Mouse (Mus musculus): ENCODE measurements around the gene Dnase1l3. TPM values are rescaled to one million over a fixed set of nuclear protein-coding genes. Genes with fewer than 3 reads are reported as not detected.

Dnase1l3 gene
- 1.1 and 1.2 TPM in 2 replicates for polyA plus RNA-seq (2015; fragmentation: Nextera tagmentation; extraction: Ambion mirVana)

- H3K27ac ChIP-seq, result no peak within 1 kb of the TSS
- no peaks in the 10 kb centered on the region for H3K9me3 ChIP-seq
- no peaks in the 10 kb centered on the region for H3K36me3 ChIP-seq
- 0 out of 2 replicates have a peak, but pooled peaks cover 3% of the 10 kb centered on the region for H3K4me1 ChIP-seq (replicated peaks)
- ATAC-seq, result peak; percentile 68
- no peak within 1 kb of the TSS for H3K4me3 ChIP-seq (replicated peaks)
- 59% methylated on average over 8 of the region's 8 CpGs for WGBS
- no peak within 1 kb of the TSS for H3K9ac ChIP-seq
- H3K4me2 ChIP-seq (replicated peaks), result no peak within 1 kb of the TSS
- H3K27me3 ChIP-seq (replicated peaks), result no peaks in the 10 kb centered on the region
Observed at GRCm38 (mm10) chr14:7994271-7994767, at the start of gene Dnase1l3. Gene Dnase1l3, minus strand, starts transcription at chr14:7994573.

- WGBS, result 92% methylated on average over 9 of the region's 9 CpGs
- H3K27me3 ChIP-seq (replicated peaks), result no peaks in the 10 kb centered on the region
- no peak overlapping the region for H3K27ac ChIP-seq
- no peaks in the 10 kb centered on the region for H3K36me3 ChIP-seq
- no peak for ATAC-seq
- no peaks in the 10 kb centered on the region for H3K9me3 ChIP-seq
- no peak overlapping the region for H3K9ac ChIP-seq
- H3K4me1 ChIP-seq (replicated peaks), result no peaks in the 10 kb centered on the region
- no peak overlapping the region for H3K4me2 ChIP-seq (replicated peaks)
- H3K4me3 ChIP-seq (replicated peaks), result no peak overlapping the region
Observed at GRCm38 (mm10) chr14:8042577-8042976, 48.2 kb upstream of the Dnase1l3 start.

GRCm38 (mm10) chr14:8042120-8042519, 47.7 kb upstream of the Dnase1l3 start:
- Histone ChIP-seq H3K27me3 (replicated peaks) (no peaks in the 10 kb centered on the region), H3K4me3 (replicated peaks) (no peak overlapping the region), H3K4me1 (replicated peaks) (no peaks in the 10 kb centered on the region), H3K27ac (no peak overlapping the region), H3K9me3 (no peaks in the 10 kb centered on the region), H3K9ac (no peak overlapping the region), H3K4me2 (replicated peaks) (no peak overlapping the region), H3K36me3 (no peaks in the 10 kb centered on the region)
- WGBS, result 88% methylated on average over 2 of the region's 2 CpGs
- ATAC-seq, result no peak

GRCm38 (mm10) chr14:8040911-8041678, 46.7 kb upstream of the Dnase1l3 start:
- Histone ChIP-seq H3K27me3 (replicated peaks) (no peaks in the 10 kb centered on the region), H3K4me3 (replicated peaks) (no peak overlapping the region), H3K27ac (no peak overlapping the region), H3K4me1 (replicated peaks) (no peaks in the 10 kb centered on the region), H3K4me2 (replicated peaks) (no peak overlapping the region), H3K36me3 (no peaks in the 10 kb centered on the region), H3K9me3 (no peaks in the 10 kb centered on the region), H3K9ac (no peak overlapping the region)
- ATAC-seq, result no peak
- 87% methylated on average over 12 of the region's 12 CpGs for WGBS

- Histone ChIP-seq H3K4me1 (replicated peaks) (no peaks in the 10 kb centered on the region), H3K4me2 (replicated peaks) (no peak overlapping the region), H3K36me3 (no peaks in the 10 kb centered on the region), H3K27ac (no peak overlapping the region), H3K9me3 (no peaks in the 10 kb centered on the region), H3K4me3 (replicated peaks) (no peak overlapping the region), H3K9ac (no peak overlapping the region), H3K27me3 (replicated peaks) (no peaks in the 10 kb centered on the region)
- WGBS, result 71% methylated on average over 3 of the region's 3 CpGs
- ATAC-seq, result no peak
Observed at GRCm38 (mm10) chr14:8040179-8040578, 45.8 kb upstream of the Dnase1l3 start.

- Histone ChIP-seq H3K36me3 (no peaks in the 10 kb centered on the region), H3K9ac (no peak overlapping the region), H3K4me1 (replicated peaks) (no peaks in the 10 kb centered on the region), H3K27me3 (replicated peaks) (no peaks in the 10 kb centered on the region), H3K4me2 (replicated peaks) (no peak overlapping the region), H3K9me3 (no peaks in the 10 kb centered on the region), H3K27ac (no peak overlapping the region), H3K4me3 (replicated peaks) (no peak overlapping the region)
- no peak for ATAC-seq
- 86% methylated on average over 7 of the region's 7 CpGs for WGBS
Observed at GRCm38 (mm10) chr14:8038791-8039448, 44.5 kb upstream of the Dnase1l3 start.

- no peaks in the 10 kb centered on the region for H3K4me1 ChIP-seq (replicated peaks)
- ATAC-seq, result no peak
- H3K27me3 ChIP-seq (replicated peaks), result no peaks in the 10 kb centered on the region
- no peak overlapping the region for H3K9ac ChIP-seq
- no peak overlapping the region for H3K4me2 ChIP-seq (replicated peaks)
- H3K27ac ChIP-seq, result no peak overlapping the region
- no peaks in the 10 kb centered on the region for H3K36me3 ChIP-seq
- WGBS, result 74% methylated on average over 5 of the region's 5 CpGs
- H3K4me3 ChIP-seq (replicated peaks), result no peak overlapping the region
- no peaks in the 10 kb centered on the region for H3K9me3 ChIP-seq
Observed at GRCm38 (mm10) chr14:8038150-8038549, 43.8 kb upstream of the Dnase1l3 start.

GRCm38 (mm10) chr14:8036406-8036805, 42.0 kb upstream of the Dnase1l3 start:
- no peaks in the 10 kb centered on the region for H3K9me3 ChIP-seq

GRCm38 (mm10) chr14:8035951-8036350, 41.6 kb upstream of the Dnase1l3 start:
- H3K27me3 ChIP-seq (replicated peaks), result no peaks in the 10 kb centered on the region
- WGBS, result 76% methylated on average over 6 of the region's 6 CpGs
- no peaks in the 10 kb centered on the region for H3K36me3 ChIP-seq

More at GRCm38 (mm10) chr14:8036406-8036805, 42.0 kb upstream of the Dnase1l3 start:
- no peak overlapping the region for H3K4me3 ChIP-seq (replicated peaks)
- H3K27ac ChIP-seq, result no peak overlapping the region
- H3K36me3 ChIP-seq, result no peaks in the 10 kb centered on the region
- H3K27me3 ChIP-seq (replicated peaks), result no peaks in the 10 kb centered on the region
- H3K4me2 ChIP-seq (replicated peaks), result no peak overlapping the region
- H3K9ac ChIP-seq, result no peak overlapping the region
- ATAC-seq, result no peak
- 88% methylated on average over 5 of the region's 5 CpGs for WGBS
- no peaks in the 10 kb centered on the region for H3K4me1 ChIP-seq (replicated peaks)

GRCm38 (mm10) chr14:8034561-8034960, 40.2 kb upstream of the Dnase1l3 start:
- H3K4me2 ChIP-seq (replicated peaks), result no peak overlapping the region
- no peaks in the 10 kb centered on the region for H3K4me1 ChIP-seq (replicated peaks)
- H3K27me3 ChIP-seq (replicated peaks), result no peaks in the 10 kb centered on the region
- ATAC-seq, result no peak
- no peak overlapping the region for H3K27ac ChIP-seq
- H3K9ac ChIP-seq, result no peak overlapping the region
- H3K4me3 ChIP-seq (replicated peaks), result no peak overlapping the region
- WGBS, result 72% methylated on average over 5 of the region's 5 CpGs
- H3K36me3 ChIP-seq, result no peaks in the 10 kb centered on the region
- no peaks in the 10 kb centered on the region for H3K9me3 ChIP-seq

More at GRCm38 (mm10) chr14:8035951-8036350, 41.6 kb upstream of the Dnase1l3 start:
- Histone ChIP-seq H3K4me1 (replicated peaks) (no peaks in the 10 kb centered on the region), H3K4me2 (replicated peaks) (no peak overlapping the region), H3K27ac (no peak overlapping the region), H3K9me3 (no peaks in the 10 kb centered on the region), H3K9ac (no peak overlapping the region), H3K4me3 (replicated peaks) (no peak overlapping the region)
- no peak for ATAC-seq

- Histone ChIP-seq H3K27ac (no peak overlapping the region), H3K36me3 (no peaks in the 10 kb centered on the region), H3K4me3 (replicated peaks) (no peak overlapping the region), H3K9ac (no peak overlapping the region), H3K4me2 (replicated peaks) (no peak overlapping the region), H3K4me1 (replicated peaks) (no peaks in the 10 kb centered on the region), H3K27me3 (replicated peaks) (no peaks in the 10 kb centered on the region), H3K9me3 (no peaks in the 10 kb centered on the region)
- ATAC-seq, result no peak
- 82% methylated on average over 13 of the region's 13 CpGs for WGBS
Observed at GRCm38 (mm10) chr14:8032087-8032944, 37.9 kb upstream of the Dnase1l3 start.

- Histone ChIP-seq H3K9me3 (no peaks in the 10 kb centered on the region), H3K36me3 (no peaks in the 10 kb centered on the region), H3K27ac (no peak overlapping the region), H3K9ac (no peak overlapping the region), H3K4me3 (replicated peaks) (no peak overlapping the region), H3K4me1 (replicated peaks) (no peaks in the 10 kb centered on the region), H3K4me2 (replicated peaks) (no peak overlapping the region), H3K27me3 (replicated peaks) (no peaks in the 10 kb centered on the region)
- 61% methylated on average over 4 of the region's 4 CpGs for whole genome bisulfite sequencing
- ATAC-seq, result no peak
Observed at GRCm38 (mm10) chr14:8030535-8030934, 36.2 kb upstream of the Dnase1l3 start.

All from intestine, embryonic 15.5 days (tissue).